15 mouse cellular contexts compared by ENCODE assay signal in genomic region chr13:114130566-114131319, GRCm38 (mm10).
A peak's percentile ranks its signal among the peaks of the same experiment; 100 is the strongest.
DNase-seq lines count a peak whose midpoint lies in the region; ATAC-seq lines count a peak whose summit lies in the region.
"Had no signal": no experiment of that assay in that cellular context is flagged by ENCODE, and none has a peak within 500 bp of the region (broad histone marks: within the 10 kb centered on the region; RNA-seq: fewer than 3 reads in every experiment).

No protein-coding gene starts in this region.

- intact Hi-C loops in heart, postnatal 10 days (cut with DNase I), result no loop called here

- H3K36me3 ChIP-seq in forebrain, embryonic 13.5 days (ENCODE audit: poor library complexity, severe bottlenecking), result no peaks in the 10 kb centered on the region
- no peaks in the 10 kb centered on the region for H3K36me3 ChIP-seq in forebrain, embryonic 10.5 days (replicated peaks)
- peaks cover 7% of the 10 kb centered on the region; the same call in 1 of the 2 replicates for H3K36me3 ChIP-seq in kidney, embryonic 15.5 days
- H3K36me3 ChIP-seq: liver, embryonic 13.5 days; midbrain, embryonic 12.5 days had no signal

- H3K9me3 ChIP-seq in forebrain, embryonic 13.5 days (replicated peaks), result no peaks in the 10 kb centered on the region; the same call in 1 of the 2 replicates
- peaks cover 5% of the 10 kb centered on the region; the same call in 1 of the 2 replicates for H3K9me3 ChIP-seq in forebrain, embryonic 10.5 days
- no peaks in the 10 kb centered on the region; the same call in 1 of the 2 replicates for H3K9me3 ChIP-seq in kidney, embryonic 15.5 days (replicated peaks)
- H3K9me3 ChIP-seq: G1E; liver, embryonic 13.5 days had no signal

- ATAC-seq in forebrain, embryonic 13.5 days, result peak; percentile 93
- ATAC-seq in kidney, embryonic 15.5 days (replicated peaks; ENCODE audit: low FRiP score), result no peak

- no peaks in the 10 kb centered on the region for H3K27me3 ChIP-seq in forebrain, embryonic 13.5 days
- no peaks in the 10 kb centered on the region for H3K27me3 ChIP-seq in forebrain, embryonic 10.5 days (ENCODE audit: poor library complexity, severe bottlenecking)
- no peaks in the 10 kb centered on the region for H3K27me3 ChIP-seq in kidney, embryonic 15.5 days
- H3K27me3 ChIP-seq: liver, embryonic 13.5 days; midbrain, embryonic 12.5 days had no signal

- H3K4me3 ChIP-seq in forebrain, embryonic 13.5 days, result no peak overlapping the region
- no peak overlapping the region for H3K4me3 ChIP-seq in forebrain, embryonic 10.5 days
- no peak overlapping the region for H3K4me3 ChIP-seq in kidney, embryonic 15.5 days (replicated peaks)
- H3K4me3 ChIP-seq: liver, embryonic 13.5 days; midbrain, embryonic 12.5 days had no signal

- H3K4me2 ChIP-seq in forebrain, embryonic 13.5 days, result no peak overlapping the region
- no peak overlapping the region for H3K4me2 ChIP-seq in kidney, embryonic 15.5 days
- H3K4me2 ChIP-seq: liver, embryonic 13.5 days; midbrain, embryonic 12.5 days had no signal

- WGBS in forebrain, embryonic 13.5 days, result 72% methylated on average over 11 of the region's 11 CpGs
- WGBS in forebrain, embryonic 10.5 days, result 91% methylated on average over 11 of the region's 11 CpGs
- WGBS in kidney, embryonic 15.5 days, result 52% methylated on average over 11 of the region's 11 CpGs

- no peak overlapping the region for H3K9ac ChIP-seq in forebrain, embryonic 13.5 days
- no peak overlapping the region for H3K9ac ChIP-seq in kidney, embryonic 15.5 days
- H3K9ac ChIP-seq: liver, embryonic 13.5 days; midbrain, embryonic 12.5 days had no signal

- no peak for DNase-seq in forebrain, embryonic 10.5 days (ENCODE audit: extremely low spot score, low spot score)
- peak; percentile 35 for DNase-seq in layer of hippocampus, adult 9-11 months
- DNase-seq in layer of hippocampus, postnatal 10 days (ENCODE audit: low spot score in 2 of 2), result no peak
- peak; percentile 75 for DNase-seq in brain, adult 2 months (ENCODE audit: low read depth, low spot score)
- DNase-seq in cerebellum, adult 9-11 months, result peak; percentile 14
- no peak for DNase-seq in heart, postnatal 10 days
- DNase-seq: adrenal gland, postnatal 25 days; kidney, postnatal 10 days; left cerebral cortex, postnatal 4 days; liver, embryonic 13.5 days; thymus, postnatal 14 days had no signal

- peak overlapping the region; percentile 26; the same call in 1 of the 2 replicates for H3K27ac ChIP-seq in forebrain, embryonic 13.5 days
- no peak overlapping the region for H3K27ac ChIP-seq in forebrain, embryonic 10.5 days
- H3K27ac ChIP-seq in kidney, embryonic 15.5 days, result no peak overlapping the region
- H3K27ac ChIP-seq: liver, embryonic 13.5 days; midbrain, embryonic 12.5 days had no signal

- peaks cover 14% of the 10 kb centered on the region; the same call in 1 of the 2 replicates for H3K4me1 ChIP-seq in forebrain, embryonic 13.5 days
- no peaks in the 10 kb centered on the region for H3K4me1 ChIP-seq in forebrain, embryonic 10.5 days
- H3K4me1 ChIP-seq in kidney, embryonic 15.5 days, result no peaks in the 10 kb centered on the region
- H3K4me1 ChIP-seq: liver, embryonic 13.5 days; midbrain, embryonic 12.5 days had no signal

Comparison
In these comparisons a context has a peak if more than half of its experiments do, and no peak if none do; other contexts are left out.
1. DNase-seq: peak in layer of hippocampus, adult 9-11 months (single experiment), brain, adult 2 months (single experiment) and cerebellum, adult 9-11 months (single experiment); none in forebrain, embryonic 10.5 days (single experiment), layer of hippocampus, postnatal 10 days (0 of 2) and heart, postnatal 10 days (0 of 2).